Mouse (Mus musculus) right cerebral cortex, adult 18-20 months (tissue): ENCODE measurements at regions not wholly inside any gene's neighbourhood (a gene's known extent, or its start where the extent isn't known, plus 50 kb on each side); places are given as distances from the start of the nearest gene placed in this dataset.

Experiments
- DNase-seq: peaks from one replicate; pipeline ENCODE4 v3.0.0; 2022; ENCODE audit warnings: mixed read lengths

- no peak for DNase-seq
Measured at GRCm38 (mm10) chr5:74121861-74122630, 53.8 kb upstream of the Usp46 start.

- DNase-seq: peak; percentile 61
Measured at GRCm38 (mm10) chr5:74126015-74126896, 58.0 kb upstream of the Usp46 start.

GRCm38 (mm10) chr5:74127518-74127917, 59.3 kb upstream of the Usp46 start:
- DNase-seq: no peak

- DNase-seq: no peak
Measured at GRCm38 (mm10) chr5:74129636-74130035, 61.4 kb upstream of the Usp46 start.

- no peak for DNase-seq
Measured at GRCm38 (mm10) chr5:74132671-74133070, 62.4 kb upstream of the Rasl11b start.

- no peak for DNase-seq
Measured at GRCm38 (mm10) chr5:74136377-74136776, 58.7 kb upstream of the Rasl11b start.

- no peak for DNase-seq
Measured at GRCm38 (mm10) chr5:74136868-74137439, 58.1 kb upstream of the Rasl11b start.

- no peak for DNase-seq
Measured at GRCm38 (mm10) chr5:74143994-74144393, 51.1 kb upstream of the Rasl11b start.

- no peak for DNase-seq
Measured at GRCm38 (mm10) chr5:74144765-74145164, 50.3 kb upstream of the Rasl11b start.
